Mouse (Mus musculus): ENCODE results near the gene Pik3r3. TPM values are rescaled to one million over a fixed set of nuclear protein-coding genes. Genes with fewer than 3 reads are reported as not detected.
"Not testable (repeated sequence)": the region's sequence is repeated elsewhere in the genome, so short reads cannot be mapped to it uniquely, and the experiment has no call there.

The Pik3r3 gene
- total and polyA plus RNA-seq, 3 experiments: 8.7 to 25.4 (median 21.1) TPM

GRCm38 (mm10) chr4:116215895-116216605 is 5.4 kb upstream of the Pik3r3 start:
- TF ChIP-seq POLR2AphosphoS5 (IDR thresholded peaks at IDR 0.05; ENCODE audit: insufficient replicate concordance, low read depth, low read length) (no peak), GATA1 (IDR thresholded peaks at IDR 0.05; ENCODE audit: borderline replicate concordance, low read length) (no peak), GATA2 (IDR thresholded peaks at IDR 0.05; ENCODE audit: borderline replicate concordance, low read depth, low read length) (no peak), TAL1 (conservative IDR thresholded peaks at IDR 0.05; ENCODE audit: low read depth, low read length) (no peak), CTCF (IDR thresholded peaks at IDR 0.05; ENCODE audit: low read depth, low read length) (no peak)
- Histone ChIP-seq H3K27me3 (ENCODE audit: insufficient read depth, low read length) (no peaks in the 10 kb centered on the region), H3K4me3 (ENCODE audit: low read depth, low read length) (no peak overlapping the region), H3K9me3 (replicated peaks) (no peaks in the 10 kb centered on the region), H3K4me1 (ENCODE audit: insufficient read depth, low read depth, low read length) (peaks cover 16% of the 10 kb centered on the region), H3K36me3 (replicated peaks) (no peaks in the 10 kb centered on the region)
- DNase-seq (ENCODE audit: low spot score) (no peak), ATAC-seq (ENCODE audit: extremely low read depth, insufficient number of reproducible peaks, low FRiP score, poor library complexity, severe bottlenecking) (no peak)

GRCm38 (mm10) chr4:116217046-116217445 is 4.4 kb upstream of the Pik3r3 start:
- no peak overlapping the region for H3K4me3 ChIP-seq (ENCODE audit: low read depth, low read length)
- no peaks in the 10 kb centered on the region for H3K9me3 ChIP-seq (replicated peaks)
- DNase-seq (ENCODE audit: low spot score) (no peak), ATAC-seq (ENCODE audit: extremely low read depth, insufficient number of reproducible peaks, low FRiP score, poor library complexity, severe bottlenecking) (no peak)
- H3K4me1 ChIP-seq (ENCODE audit: insufficient read depth, low read depth, low read length): peaks cover 16% of the 10 kb centered on the region
- no peaks in the 10 kb centered on the region for H3K27me3 ChIP-seq (ENCODE audit: insufficient read depth, low read length)
- no peaks in the 10 kb centered on the region for H3K36me3 ChIP-seq (replicated peaks)
- no peak for TF ChIP-seq CTCF (IDR thresholded peaks at IDR 0.05; ENCODE audit: low read depth, low read length)
- no peak for TF ChIP-seq POLR2AphosphoS5 (IDR thresholded peaks at IDR 0.05; ENCODE audit: insufficient replicate concordance, low read depth, low read length)
- no peak for TF ChIP-seq TAL1 (conservative IDR thresholded peaks at IDR 0.05; ENCODE audit: low read depth, low read length)
- no peak for TF ChIP-seq GATA2 (IDR thresholded peaks at IDR 0.05; ENCODE audit: borderline replicate concordance, low read depth, low read length)
- TF ChIP-seq GATA1 (IDR thresholded peaks at IDR 0.05; ENCODE audit: borderline replicate concordance, low read length): no peak

- H3K27me3 ChIP-seq (ENCODE audit: insufficient read depth, low read length); H3K4me3 ChIP-seq (ENCODE audit: low read depth, low read length); DNase-seq (ENCODE audit: low spot score); H3K36me3 ChIP-seq (replicated peaks); H3K9me3 ChIP-seq (replicated peaks); ATAC-seq (ENCODE audit: extremely low read depth, insufficient number of reproducible peaks, low FRiP score, poor library complexity, severe bottlenecking): not testable (repeated sequence)
- H3K4me1 ChIP-seq (ENCODE audit: insufficient read depth, low read depth, low read length): peaks cover 20% of the 10 kb centered on the region
Measured at GRCm38 (mm10) chr4:116217661-116218060, 3.8 kb upstream of the Pik3r3 start.

GRCm38 (mm10) chr4:116219056-116219455 is 2.4 kb upstream of the Pik3r3 start:
- Histone ChIP-seq H3K36me3 (replicated peaks) (no peaks in the 10 kb centered on the region), H3K27me3 (ENCODE audit: insufficient read depth, low read length) (no peaks in the 10 kb centered on the region)
- no peak for ATAC-seq (ENCODE audit: extremely low read depth, insufficient number of reproducible peaks, low FRiP score, poor library complexity, severe bottlenecking)

GRCm38 (mm10) chr4:116220071-116220650 is 1.3 kb upstream of the Pik3r3 start:
- no peaks in the 10 kb centered on the region for H3K36me3 ChIP-seq (replicated peaks)
- ATAC-seq (ENCODE audit: extremely low read depth, insufficient number of reproducible peaks, low FRiP score, poor library complexity, severe bottlenecking): no peak
- no peaks in the 10 kb centered on the region for H3K9me3 ChIP-seq (replicated peaks)
- TF ChIP-seq CTCF (IDR thresholded peaks at IDR 0.05; ENCODE audit: low read depth, low read length) (no peak), GATA1 (IDR thresholded peaks at IDR 0.05; ENCODE audit: borderline replicate concordance, low read length) (no peak), GATA2 (IDR thresholded peaks at IDR 0.05; ENCODE audit: borderline replicate concordance, low read depth, low read length) (no peak), TAL1 (conservative IDR thresholded peaks at IDR 0.05; ENCODE audit: low read depth, low read length) (no peak), POLR2AphosphoS5 (IDR thresholded peaks at IDR 0.05; ENCODE audit: insufficient replicate concordance, low read depth, low read length) (no peak)
- H3K4me1 ChIP-seq (ENCODE audit: insufficient read depth, low read depth, low read length): peaks cover 24% of the 10 kb centered on the region
- peak overlapping the region; percentile 76 for H3K4me3 ChIP-seq (ENCODE audit: low read depth, low read length)
- DNase-seq (ENCODE audit: low spot score): no peak
- H3K27me3 ChIP-seq (ENCODE audit: insufficient read depth, low read length): no peaks in the 10 kb centered on the region

More at GRCm38 (mm10) chr4:116219056-116219455, 2.4 kb upstream of the Pik3r3 start:
- no peak for DNase-seq (ENCODE audit: low spot score)
- Histone ChIP-seq H3K9me3 (replicated peaks) (no peaks in the 10 kb centered on the region), H3K4me1 (ENCODE audit: insufficient read depth, low read depth, low read length) (peaks cover 24% of the 10 kb centered on the region), H3K4me3 (ENCODE audit: low read depth, low read length) (no peak overlapping the region)
- TF ChIP-seq GATA2 (IDR thresholded peaks at IDR 0.05; ENCODE audit: borderline replicate concordance, low read depth, low read length) (no peak), GATA1 (IDR thresholded peaks at IDR 0.05; ENCODE audit: borderline replicate concordance, low read length) (no peak), CTCF (IDR thresholded peaks at IDR 0.05; ENCODE audit: low read depth, low read length) (no peak), TAL1 (conservative IDR thresholded peaks at IDR 0.05; ENCODE audit: low read depth, low read length) (no peak), POLR2AphosphoS5 (IDR thresholded peaks at IDR 0.05; ENCODE audit: insufficient replicate concordance, low read depth, low read length) (no peak)

- H3K4me1 ChIP-seq (ENCODE audit: insufficient read depth, low read depth, low read length): peaks cover 24% of the 10 kb centered on the region
- H3K4me3 ChIP-seq (ENCODE audit: low read depth, low read length): peak overlapping the region; percentile 76
- no peak for DNase-seq (ENCODE audit: low spot score)
- no peak for TF ChIP-seq TAL1 (conservative IDR thresholded peaks at IDR 0.05; ENCODE audit: low read depth, low read length)
- no peak for TF ChIP-seq GATA2 (IDR thresholded peaks at IDR 0.05; ENCODE audit: borderline replicate concordance, low read depth, low read length)
- no peak for TF ChIP-seq GATA1 (IDR thresholded peaks at IDR 0.05; ENCODE audit: borderline replicate concordance, low read length)
- no peak for TF ChIP-seq CTCF (IDR thresholded peaks at IDR 0.05; ENCODE audit: low read depth, low read length)
- no peak for TF ChIP-seq POLR2AphosphoS5 (IDR thresholded peaks at IDR 0.05; ENCODE audit: insufficient replicate concordance, low read depth, low read length)
- H3K27me3 ChIP-seq (ENCODE audit: insufficient read depth, low read length): no peaks in the 10 kb centered on the region
- H3K36me3 ChIP-seq (replicated peaks): no peaks in the 10 kb centered on the region
- H3K9me3 ChIP-seq (replicated peaks): no peaks in the 10 kb centered on the region
- no peak for ATAC-seq (ENCODE audit: extremely low read depth, insufficient number of reproducible peaks, low FRiP score, poor library complexity, severe bottlenecking)
Measured at GRCm38 (mm10) chr4:116220780-116221139, 658 bp upstream of the Pik3r3 start.
